Mouse (Mus musculus): ENCODE results near the gene Gm10778. TPM values are rescaled to one million over a fixed set of nuclear protein-coding genes. Genes with fewer than 3 reads are reported as not detected.
"Not testable (repeated sequence)": the region's sequence is repeated elsewhere in the genome, so short reads cannot be mapped to it uniquely, and the experiment has no call there.

Gm10778 gene
- polyA plus RNA-seq, 1 experiment: 0.48 TPM

DNA sequence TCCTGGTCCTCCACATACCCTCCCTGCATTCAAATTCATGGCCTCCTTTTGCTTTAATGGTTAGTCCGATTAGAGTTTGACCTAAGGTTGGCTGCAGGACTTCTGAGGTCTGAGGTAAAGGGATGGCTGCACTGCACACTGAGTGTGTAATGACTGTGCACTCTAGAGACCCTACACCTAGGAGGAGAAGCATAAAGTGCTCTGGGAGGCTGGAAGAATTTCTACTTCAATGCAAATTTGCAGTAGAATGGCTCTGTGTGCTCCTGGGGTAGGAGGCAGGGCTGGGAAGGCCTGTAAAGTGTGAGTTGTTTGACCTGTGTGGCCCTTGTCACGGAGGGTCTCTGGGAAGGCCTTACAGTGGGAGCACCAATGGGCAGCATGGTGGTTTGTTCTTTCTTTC lies 7.3 kb downstream of the Gm10778 start:
- Histone ChIP-seq H3K4me1 (ENCODE audit: control insufficient read depth, insufficient read depth, low read length) (no peaks in the 10 kb centered on the region), H3K4me3 (ENCODE audit: control insufficient read depth, low read depth, low read length) (no peak overlapping the region), H3K36me3 (ENCODE audit: control insufficient read depth, insufficient read depth, low read length) (no peaks in the 10 kb centered on the region), H3K27me3 (ENCODE audit: control insufficient read depth, insufficient read depth, low read length) (no peaks in the 10 kb centered on the region), H3K27ac (ENCODE audit: control insufficient read depth, insufficient read depth, low read depth, low read length) (no peak overlapping the region)
- TF ChIP-seq POLR2A (IDR thresholded peaks at IDR 0.05; ENCODE audit: control insufficient read depth, low read depth, low read length): no peak
- no peak for TF ChIP-seq CTCF (IDR thresholded peaks at IDR 0.05; ENCODE audit: control insufficient read depth, insufficient read depth, insufficient replicate concordance, low read depth, low read length)

DNA sequence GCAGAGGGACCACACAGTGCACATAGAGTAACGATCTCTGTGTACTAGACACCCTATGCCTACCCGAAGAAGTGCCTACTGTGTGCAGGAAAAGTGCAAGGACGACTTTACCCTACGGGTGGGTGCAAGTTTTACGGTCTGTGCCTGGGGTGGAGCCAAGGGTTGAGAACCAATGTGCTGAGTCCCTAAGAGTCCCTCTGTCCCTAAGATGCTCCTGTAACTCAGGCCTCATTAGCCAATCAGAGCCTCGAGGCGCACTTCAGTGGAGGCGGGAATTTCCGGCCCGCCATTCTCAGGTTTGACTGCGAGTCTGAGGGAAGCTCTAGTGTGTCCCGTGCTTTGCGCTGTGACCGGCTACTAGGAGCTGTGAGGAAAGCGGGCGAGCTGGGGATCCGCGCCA lies 38.3 kb downstream of the Gm10778 start:
- not testable (repeated sequence) for H3K36me3 ChIP-seq (ENCODE audit: control insufficient read depth, insufficient read depth, low read length); H3K27me3 ChIP-seq (ENCODE audit: control insufficient read depth, insufficient read depth, low read length); H3K4me1 ChIP-seq (ENCODE audit: control insufficient read depth, insufficient read depth, low read length); H3K4me3 ChIP-seq (ENCODE audit: control insufficient read depth, low read depth, low read length); H3K27ac ChIP-seq (ENCODE audit: control insufficient read depth, insufficient read depth, low read depth, low read length)

DNA sequence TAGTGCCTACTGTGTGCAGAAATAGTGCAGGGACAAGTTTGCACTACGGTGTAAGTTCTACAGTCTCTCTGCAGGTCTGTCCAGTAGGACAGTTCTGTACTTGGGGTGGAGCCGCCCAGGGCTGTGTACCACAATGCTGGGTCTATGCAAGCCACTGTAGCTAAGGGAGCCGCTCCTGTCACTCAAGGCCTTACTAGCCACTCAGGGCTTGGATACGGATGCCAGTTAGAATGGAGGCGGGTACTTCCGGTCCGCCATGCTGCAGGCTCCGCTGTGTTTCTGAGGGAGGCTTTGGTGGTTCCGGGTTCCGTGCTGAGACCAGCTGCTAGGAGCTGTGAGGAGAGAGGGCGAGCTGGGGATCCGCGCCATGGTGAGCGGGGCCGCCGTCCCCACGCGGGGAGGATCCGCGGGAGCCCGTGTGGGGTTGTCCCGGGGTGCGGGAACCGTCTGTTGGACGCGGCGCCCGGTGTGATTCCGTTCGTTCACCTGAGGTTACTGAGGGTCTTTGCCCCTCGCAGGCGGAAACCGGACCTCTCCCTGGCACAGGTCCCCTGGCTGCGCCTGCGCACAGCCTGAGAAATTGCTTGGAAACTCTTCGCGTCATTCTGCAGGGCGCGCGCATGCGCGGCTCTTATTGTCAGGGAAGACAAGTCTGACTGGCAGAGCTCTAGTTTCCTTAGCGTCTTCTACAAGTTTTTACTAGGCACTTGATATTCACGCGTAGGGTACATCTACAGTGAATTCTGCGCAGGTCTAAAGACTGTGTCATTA lies 55.9 kb downstream of the Gm10778 start, which contains the start of gene Zfp433:
Gene Zfp433, plus strand, starts transcription at position 295 of the 771 bp plus-strand sequence.
- not testable (repeated sequence) for H3K27me3 ChIP-seq (ENCODE audit: control insufficient read depth, insufficient read depth, low read length); H3K4me1 ChIP-seq (ENCODE audit: control insufficient read depth, insufficient read depth, low read length); H3K27ac ChIP-seq (ENCODE audit: control insufficient read depth, insufficient read depth, low read depth, low read length); H3K4me3 ChIP-seq (ENCODE audit: control insufficient read depth, low read depth, low read length); H3K36me3 ChIP-seq (ENCODE audit: control insufficient read depth, insufficient read depth, low read length)

Other genes with a start within 250 kb of the Gm10778 start
- gene Nfic, start 193.4 kb upstream of the Gm10778 start, polyA plus RNA-seq (2012; rRNA removed): 9.8 and 9.9 TPM in 2 replicates
- 147 and 163 TPM in 2 replicates for gene Celf5, start 166.3 kb upstream of the Gm10778 start, polyA plus RNA-seq (2012; rRNA removed)
- gene Ncln, start 152.7 kb upstream of the Gm10778 start, polyA plus RNA-seq (2012; rRNA removed): 70.4 and 71.3 TPM in 2 replicates
- gene S1pr4, start 148.9 kb upstream of the Gm10778 start, polyA plus RNA-seq (2012; rRNA removed): 0.04 and 0.13 TPM in 2 replicates
- 1.0 and 1.2 TPM in 2 replicates for gene Gna15, start 124.8 kb upstream of the Gm10778 start, polyA plus RNA-seq (2012; rRNA removed)
- 26.3 and 28.9 TPM in 2 replicates for gene Gna11, start 103.9 kb upstream of the Gm10778 start, polyA plus RNA-seq (2012; rRNA removed)
- 154 and 172 TPM in 2 replicates for gene Aes, start 89.6 kb upstream of the Gm10778 start, polyA plus RNA-seq (2012; rRNA removed)
- gene Tle2, start 74.5 kb upstream of the Gm10778 start, polyA plus RNA-seq (2012; rRNA removed): 19.0 and 22.1 TPM in 2 replicates
- 16.5 and 16.9 TPM in 2 replicates for gene Tle6, start 48.0 kb upstream of the Gm10778 start, polyA plus RNA-seq (2012; rRNA removed)
- gene BC025920, start 42.8 kb upstream of the Gm10778 start, polyA plus RNA-seq (2012; rRNA removed): 0.47 and 0.68 TPM in 2 replicates
- gene Sirt6, start 21.3 kb upstream of the Gm10778 start, polyA plus RNA-seq (2012; rRNA removed): 6.7 and 7.2 TPM in 2 replicates
- 17.3 and 20.4 TPM in 2 replicates for gene Ankrd24, start 20.5 kb upstream of the Gm10778 start, polyA plus RNA-seq (2012; rRNA removed)
- gene Zfp433, start 55.8 kb downstream of the Gm10778 start, polyA plus RNA-seq (2012; rRNA removed): 0.79 and 1.9 TPM in 2 replicates
- 0.91 and 1.2 TPM in 2 replicates for gene Gm3055, start 122.1 kb downstream of the Gm10778 start, polyA plus RNA-seq (2012; rRNA removed)
- 0.11 TPM in 1 of 2 replicates, not detected in the other for gene Gm4767, start 163.1 kb downstream of the Gm10778 start, polyA plus RNA-seq (2012; rRNA removed)
- 0.53 and 0.65 TPM in 2 replicates for gene Gm32687, start 214.9 kb downstream of the Gm10778 start, polyA plus RNA-seq (2012; rRNA removed)

Measured in testis, adult 2 months (tissue).